Mouse (Mus musculus): Measurements from ENCODE around the gene Cks2. TPM values are rescaled to one million over a fixed set of nuclear protein-coding genes. Genes with fewer than 3 reads are reported as not detected.

Gene Cks2
- total and polyA plus RNA-seq, 3 experiments, result 243 to 846 (median 297) TPM

- Histone ChIP-seq H3K36me3 (ENCODE audit: control insufficient read depth in 1 of 2, insufficient read depth in 2 of 2, low read length in 2 of 2) (no peaks in the 10 kb centered on the region), H3K27ac (ENCODE audit: control insufficient read depth, low read depth, low read length) (no peak overlapping the region), H3K79me2 (ENCODE audit: control insufficient read depth, insufficient read depth, low read length, poor library complexity) (no peaks in the 10 kb centered on the region), H3K4me3 (ENCODE audit: control insufficient read depth in 1 of 2, insufficient read depth in 1 of 2, low read depth in 2 of 2, low read length in 2 of 2) (no peak overlapping the region), H3K9ac (ENCODE audit: control insufficient read depth, low read depth, low read length, poor library complexity, severe bottlenecking) (no peak overlapping the region), H3K27me3 (ENCODE audit: control insufficient read depth in 1 of 2, insufficient read depth in 2 of 2, low read length in 2 of 2) (no peaks in the 10 kb centered on the region), H3K9me3 (replicated peaks; ENCODE audit: insufficient read depth, low read length) (no peaks in the 10 kb centered on the region), H3K4me1 (ENCODE audit: control insufficient read depth in 1 of 2, insufficient read depth in 2 of 2, low read length in 2 of 2) (no peaks in the 10 kb centered on the region)
- no peak for DNase-seq (ENCODE audit: low read depth, low spot score)
- no peak for TF ChIP-seq NRF1 (IDR thresholded peaks at IDR 0.05; ENCODE audit: insufficient read depth, low read depth, low read length, poor library complexity, severe bottlenecking)
Measured at GRCm38 (mm10) chr13:51617306-51617705, 27.7 kb upstream of the Cks2 start.

- H3K9ac ChIP-seq (ENCODE audit: control insufficient read depth, low read depth, low read length, poor library complexity, severe bottlenecking), result no peak overlapping the region
- no peaks in the 10 kb centered on the region for H3K36me3 ChIP-seq (ENCODE audit: control insufficient read depth in 1 of 2, insufficient read depth in 2 of 2, low read length in 2 of 2)
- H3K27me3 ChIP-seq (ENCODE audit: control insufficient read depth in 1 of 2, insufficient read depth in 2 of 2, low read length in 2 of 2), result no peaks in the 10 kb centered on the region
- H3K4me3 ChIP-seq (ENCODE audit: control insufficient read depth in 1 of 2, insufficient read depth in 1 of 2, low read depth in 2 of 2, low read length in 2 of 2), result no peak overlapping the region
- no peaks in the 10 kb centered on the region for H3K79me2 ChIP-seq (ENCODE audit: control insufficient read depth, insufficient read depth, low read length, poor library complexity)
- H3K9me3 ChIP-seq (replicated peaks; ENCODE audit: insufficient read depth, low read length), result no peaks in the 10 kb centered on the region
- H3K27ac ChIP-seq (ENCODE audit: control insufficient read depth, low read depth, low read length), result no peak overlapping the region
- DNase-seq (ENCODE audit: low read depth, low spot score), result peak; percentile 56
- TF ChIP-seq ZKSCAN1 (IDR thresholded peaks at IDR 0.05; ENCODE audit: low read depth, low read length) (no peak), RAD21 (IDR thresholded peaks at IDR 0.05; ENCODE audit: low read depth, low read length) (peak; percentile 81), NRF1 (IDR thresholded peaks at IDR 0.05; ENCODE audit: insufficient read depth, low read depth, low read length, poor library complexity, severe bottlenecking) (no peak), POLR2AphosphoS2 (IDR thresholded peaks at IDR 0.05; ENCODE audit: low read length) (no peak), HCFC1 (IDR thresholded peaks at IDR 0.05; ENCODE audit: low read depth, low read length) (no peak), EP300 (IDR thresholded peaks at IDR 0.05; ENCODE audit: low read depth in 1 of 2, low read length in 2 of 2) (no peak), UBTF (IDR thresholded peaks at IDR 0.05; ENCODE audit: borderline replicate concordance, insufficient read depth, low read depth, low read length) (no peak), TAL1 (IDR thresholded peaks at IDR 0.05; ENCODE audit: low read length) (no peak), SMC3 (IDR thresholded peaks at IDR 0.05; ENCODE audit: low read depth, low read length) (peak; percentile 89), CTCF (IDR thresholded peaks at IDR 0.05 in 2 of 3, conservative IDR thresholded peaks at IDR 0.05 in 1 of 3; ENCODE audit: control insufficient read depth in 1 of 3, insufficient read depth in 1 of 3, low read depth in 2 of 3, low read length in 3 of 3, poor library complexity in 1 of 3, severe bottlenecking in 1 of 3) (peak; percentile 71 to 82 (median 78)), MAFK (IDR thresholded peaks at IDR 0.05; ENCODE audit: borderline replicate concordance, low read depth, low read length) (no peak), NELFE (IDR thresholded peaks at IDR 0.05; ENCODE audit: low read depth, low read length) (no peak), CHD2 (IDR thresholded peaks at IDR 0.05; ENCODE audit: low read length) (no peak), RCOR1 (IDR thresholded peaks at IDR 0.05; ENCODE audit: low read depth, low read length) (no peak), CHD1 (IDR thresholded peaks at IDR 0.05; ENCODE audit: low read depth, low read length) (no peak), TBP (IDR thresholded peaks at IDR 0.05; ENCODE audit: low read depth, low read length) (no peak), MYC (IDR thresholded peaks at IDR 0.05; ENCODE audit: low read depth, low read length) (no peak), ELF1 (IDR thresholded peaks at IDR 0.05; ENCODE audit: low read depth, low read length) (no peak), ZMIZ1 (IDR thresholded peaks at IDR 0.05; ENCODE audit: low read depth, low read length) (no peak), ZC3H11A (IDR thresholded peaks at IDR 0.05; ENCODE audit: low read depth, low read length) (peak; percentile 65), MAX (IDR thresholded peaks at IDR 0.05; ENCODE audit: low read length) (no peak), E2F4 (IDR thresholded peaks at IDR 0.05; ENCODE audit: borderline replicate concordance, low read depth, low read length) (no peak), MXI1 (IDR thresholded peaks at IDR 0.05; ENCODE audit: low read depth, low read length) (no peak), GATA1 (IDR thresholded peaks at IDR 0.05; ENCODE audit: low read depth, low read length) (no peak), ZNF384 (IDR thresholded peaks at IDR 0.05; ENCODE audit: low read depth, low read length) (no peak), MYB (IDR thresholded peaks at IDR 0.05; ENCODE audit: low read depth, low read length) (no peak), SIN3A (IDR thresholded peaks at IDR 0.05; ENCODE audit: low read length) (no peak), GABPA (IDR thresholded peaks at IDR 0.05; ENCODE audit: low read depth, low read length) (no peak)
- H3K4me1 ChIP-seq (ENCODE audit: control insufficient read depth in 1 of 2, insufficient read depth in 2 of 2, low read length in 2 of 2), result no peaks in the 10 kb centered on the region
Measured at GRCm38 (mm10) chr13:51617861-51618260, 27.2 kb upstream of the Cks2 start.
